Mouse (Mus musculus) lung, postnatal 36 days (tissue): ENCODE measurements at regions not wholly inside any gene's neighbourhood (a gene's known extent, or its start where the extent isn't known, plus 50 kb on each side); places are given as distances from the start of the nearest gene placed in this dataset.
A peak's percentile ranks its signal among the peaks of the same experiment; 100 is the strongest.

ENCODE experiments used
- DNase-seq: peaks from one replicate; pipeline ENCODE4 v3.0.0; 2022; ENCODE audit warnings: mixed read lengths

- DNase-seq, result no peak
Measured at GRCm38 (mm10) chr15:85675126-85675525, 59.7 kb upstream of the Ppara start.

- DNase-seq, result no peak
Measured at GRCm38 (mm10) chr15:85675736-85676135, 59.0 kb upstream of the Ppara start.

GRCm38 (mm10) chr15:85676156-85676555 is 58.6 kb upstream of the Ppara start:
- no peak for DNase-seq

DNA sequence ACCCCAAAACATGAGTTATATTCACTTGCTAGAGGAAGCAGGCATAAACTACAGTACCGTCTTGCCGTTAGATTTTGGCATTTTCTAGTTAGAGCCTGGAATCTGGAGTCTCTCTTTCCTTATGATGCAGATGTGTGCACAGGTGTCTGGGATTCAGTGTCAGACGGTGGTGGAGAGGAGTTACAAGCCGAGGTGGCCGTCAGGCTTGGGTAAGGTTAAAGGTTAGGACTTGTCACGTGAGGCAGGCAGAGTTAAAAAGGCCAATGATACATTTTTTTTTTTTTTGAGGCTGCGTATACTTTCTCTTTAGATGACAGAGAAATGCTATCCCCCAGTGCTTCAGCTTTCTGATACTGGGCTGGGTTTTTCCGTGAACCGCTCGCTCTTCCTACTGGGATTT is 57.9 kb upstream of the Ppara start:
- DNase-seq, result no peak

DNA sequence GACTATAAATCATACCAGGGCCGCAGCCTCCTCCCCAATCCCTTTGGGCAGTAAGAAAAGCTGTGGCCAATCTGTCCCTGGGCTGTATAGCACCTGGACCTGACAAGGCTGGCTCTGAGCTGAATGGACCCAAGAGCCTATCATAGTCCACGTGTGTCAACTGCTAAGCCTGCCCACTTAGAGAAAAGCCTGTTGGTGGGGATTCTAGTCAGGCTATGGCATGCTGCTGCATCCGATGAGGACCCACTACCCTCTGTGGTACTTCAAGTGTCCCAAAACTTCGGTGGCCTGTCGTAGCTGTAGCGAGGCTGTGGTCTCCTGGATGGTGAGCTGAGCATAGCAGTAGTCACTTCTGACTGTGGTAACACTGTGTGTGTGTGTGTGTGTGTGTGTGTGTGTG is 57.4 kb upstream of the Ppara start:
- no peak for DNase-seq

GRCm38 (mm10) chr15:85677855-85678254 is 56.9 kb upstream of the Ppara start:
- DNase-seq, result peak; percentile 84

DNA sequence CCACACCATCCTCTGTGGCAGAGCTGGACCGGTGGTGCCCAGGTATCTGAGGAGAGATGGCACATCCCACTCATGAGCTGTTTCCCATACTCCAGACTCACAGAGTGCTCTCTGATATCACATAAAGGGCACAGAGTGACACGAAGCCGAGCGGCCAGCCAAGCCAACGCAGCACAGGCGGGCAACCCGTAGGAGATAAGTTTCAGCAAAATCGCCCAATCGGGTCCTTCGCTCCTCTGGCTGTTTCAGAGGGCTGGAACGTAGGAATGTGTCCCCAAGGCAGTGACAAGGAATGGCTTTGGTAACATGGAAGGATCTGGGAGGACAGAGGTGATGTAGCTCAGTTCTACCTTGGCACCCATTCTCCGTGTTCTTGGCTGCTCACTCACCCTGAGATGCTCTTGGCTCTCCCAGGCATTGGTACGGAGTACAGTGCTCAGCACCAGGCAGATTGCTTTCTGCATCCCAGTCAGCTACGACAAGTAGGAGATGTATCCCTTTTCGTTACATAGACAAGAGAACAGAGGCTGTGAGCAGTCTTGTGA is 56.4 kb upstream of the Ppara start:
- DNase-seq, result no peak

DNA sequence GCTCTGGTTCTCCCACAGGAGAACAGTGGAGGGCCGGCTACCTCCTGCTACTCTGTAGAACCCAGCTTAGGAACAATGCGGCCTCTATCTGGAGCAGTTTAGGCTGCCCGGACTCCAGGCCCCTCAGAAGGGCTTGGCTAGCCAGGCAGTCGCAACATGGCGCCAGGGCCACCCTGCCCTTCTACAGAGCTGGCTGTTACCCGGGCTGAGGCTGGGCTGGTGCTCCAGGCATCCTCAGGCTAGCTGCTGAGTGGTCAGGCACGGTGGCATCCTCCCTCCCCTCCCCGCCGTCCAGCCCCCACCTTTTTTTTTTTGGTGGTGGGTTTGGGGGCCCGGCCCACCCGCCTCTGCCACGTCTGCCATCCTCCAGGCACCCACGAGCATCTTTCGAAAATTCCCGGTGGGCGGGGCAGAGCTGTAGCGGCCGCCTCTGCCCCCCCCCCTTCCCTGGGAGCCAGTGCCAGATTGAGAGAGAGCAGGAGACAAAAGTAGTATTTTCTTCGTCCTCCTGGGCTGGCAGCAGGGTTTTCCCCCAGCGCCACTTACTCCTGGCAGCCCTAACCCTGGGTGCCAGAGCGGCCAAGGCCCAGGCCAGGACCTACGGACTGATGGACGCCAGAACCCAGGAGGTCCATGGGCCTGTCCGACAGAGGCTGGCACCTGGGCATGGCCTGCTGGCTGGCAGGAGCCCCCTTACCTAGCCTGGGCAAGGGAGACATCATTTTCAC is 55.6 kb upstream of the Ppara start:
- no peak for DNase-seq

DNA sequence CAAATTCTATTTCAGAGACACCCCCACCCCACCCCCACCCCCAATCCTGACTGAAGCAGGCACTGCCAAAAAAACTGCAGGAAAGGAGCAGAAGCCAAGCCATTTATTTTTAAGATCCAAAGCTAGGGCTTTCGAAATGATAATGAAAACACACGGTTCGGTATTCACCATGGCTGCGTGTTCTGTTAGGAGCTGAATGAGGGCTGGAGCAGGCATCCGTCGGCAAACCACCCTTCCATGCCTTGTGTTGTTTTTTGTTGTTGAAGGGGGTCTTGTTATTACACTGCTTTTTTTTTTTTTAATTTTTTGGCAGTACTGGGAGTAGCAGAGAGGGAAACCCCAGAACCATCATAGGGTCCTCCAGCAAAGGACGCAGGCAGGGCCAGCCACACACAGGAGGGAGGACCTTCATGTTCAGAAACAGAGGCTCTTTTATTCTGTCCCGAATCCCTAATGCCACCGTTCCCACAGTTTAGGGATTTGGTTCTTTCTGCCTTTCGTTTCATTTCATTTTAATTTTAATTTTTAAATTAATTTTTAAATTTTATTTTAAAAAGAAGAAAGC is 54.8 kb upstream of the Ppara start:
- DNase-seq, result no peak

GRCm38 (mm10) chr15:85680460-85681224 is 54.1 kb upstream of the Ppara start:
- DNase-seq, result no peak

DNA sequence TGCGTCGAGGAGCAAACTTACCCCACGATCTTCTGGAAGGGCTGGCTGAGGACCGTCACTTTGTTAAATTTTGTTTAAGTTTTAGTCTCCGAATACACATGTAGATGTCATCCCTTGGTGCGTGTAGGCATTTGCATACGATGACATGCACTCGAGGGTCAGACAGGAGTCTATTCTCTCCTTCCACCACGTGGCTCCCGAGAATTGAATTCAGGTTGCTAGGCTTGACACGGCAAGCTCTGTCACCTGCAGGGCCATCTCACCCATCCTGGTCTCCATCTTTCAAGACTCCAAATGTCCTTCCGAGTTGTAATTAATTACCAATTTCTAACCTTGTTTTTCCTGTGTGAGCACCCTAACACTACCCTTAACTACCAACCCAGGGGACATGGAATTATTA is 52.7 kb upstream of the Ppara start:
- no peak for DNase-seq

- no peak for DNase-seq
Measured at GRCm38 (mm10) chr15:85682780-85683179, 52.0 kb upstream of the Ppara start.

GRCm38 (mm10) chr15:85683271-85683670 is 51.5 kb upstream of the Ppara start:
- DNase-seq, result no peak

GRCm38 (mm10) chr15:85683716-85684115 is 51.1 kb upstream of the Ppara start:
- no peak for DNase-seq

DNA sequence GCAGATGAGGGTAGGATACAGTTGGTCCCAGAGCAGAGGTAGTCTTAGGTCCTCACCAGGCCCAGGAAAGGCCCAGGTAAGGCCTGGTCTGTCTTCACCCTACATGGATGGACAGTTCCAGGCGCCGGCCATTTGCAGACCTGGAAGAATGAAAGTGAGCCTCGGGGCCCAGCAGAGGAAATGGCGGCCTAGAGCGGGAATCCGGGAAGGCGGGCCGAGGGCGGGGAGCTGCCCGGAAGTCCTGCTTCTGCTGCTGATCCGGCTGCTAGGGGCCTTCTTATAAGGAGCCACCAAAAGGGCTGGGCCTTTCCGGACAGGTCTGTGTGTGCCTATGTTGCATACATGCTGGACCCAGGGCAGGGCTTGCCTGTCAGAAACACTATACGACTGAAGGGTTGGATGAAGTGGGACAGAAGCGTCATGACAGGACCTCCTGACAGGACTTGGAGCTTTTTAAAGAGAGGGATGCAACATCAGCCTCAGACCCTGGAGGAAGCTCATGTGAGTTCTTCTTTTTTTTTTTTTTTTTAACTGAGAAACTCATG is 50.5 kb upstream of the Ppara start:
- DNase-seq, result peak; percentile 72

DNA sequence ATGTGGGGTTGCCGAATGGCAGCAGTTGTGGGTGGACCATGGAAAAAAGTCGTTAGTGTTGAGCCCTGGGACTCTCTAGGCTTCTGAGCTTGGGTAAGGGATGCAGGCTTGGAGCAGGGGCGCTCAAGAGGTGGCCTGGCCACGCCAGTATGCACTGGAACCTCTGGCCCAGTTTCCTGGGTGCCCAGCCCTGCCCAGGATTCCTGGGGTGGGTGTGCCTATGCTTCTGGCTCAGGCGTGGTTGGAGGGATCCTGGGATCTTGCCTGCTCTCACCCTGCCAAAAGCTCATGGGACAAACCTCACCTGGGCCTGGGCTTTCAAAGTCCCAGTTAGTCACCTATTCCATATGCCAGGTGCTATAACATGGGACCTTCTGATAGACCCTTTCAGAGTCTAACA is 49.9 kb upstream of the Ppara start:
- peak; percentile 76 for DNase-seq
